Mouse (Mus musculus) brown adipose tissue, adult 24 weeks (tissue): ENCODE results near the gene Kdm5d. TPM values are rescaled to one million over a fixed set of nuclear protein-coding genes. Genes with fewer than 3 reads are reported as not detected.

Experiments
- H3K27ac ChIP-seq: fragments of 200-500 bp; replicated peaks from 2 replicates; pipeline ENCODE4 v1.5.1; 2012; ENCODE audit warnings: low read depth, mild to moderate bottlenecking, low read length
- H3K4me1 ChIP-seq: fragments of 200-500 bp; 2 replicates; pipeline ENCODE4 v1.6.1; 2012; ENCODE audit warnings: low read length, mixed read lengths; ENCODE audit not compliant: control insufficient read depth, insufficient read depth, insufficient read length
- H3K4me3 ChIP-seq: fragments of 200-500 bp; 2 replicates; pipeline ENCODE4 v1.5.1; 2012; ENCODE audit warnings: low read depth, mild to moderate bottlenecking, low read length, moderate library complexity; ENCODE audit not compliant: insufficient read depth
- polyA plus RNA-seq: library from polyadenylated mRNA; stranded (reverse); fragments of >200 nt; gene quantifications from 2 replicates; pipeline ENCODE4 v1.2.4, GENCODE M21; 2012; ENCODE audit not compliant: missing spikeins, insufficient read depth, insufficient read length

The Kdm5d gene
- polyA plus RNA-seq: 5.8 and 7.7 TPM in 2 replicates

DNA sequence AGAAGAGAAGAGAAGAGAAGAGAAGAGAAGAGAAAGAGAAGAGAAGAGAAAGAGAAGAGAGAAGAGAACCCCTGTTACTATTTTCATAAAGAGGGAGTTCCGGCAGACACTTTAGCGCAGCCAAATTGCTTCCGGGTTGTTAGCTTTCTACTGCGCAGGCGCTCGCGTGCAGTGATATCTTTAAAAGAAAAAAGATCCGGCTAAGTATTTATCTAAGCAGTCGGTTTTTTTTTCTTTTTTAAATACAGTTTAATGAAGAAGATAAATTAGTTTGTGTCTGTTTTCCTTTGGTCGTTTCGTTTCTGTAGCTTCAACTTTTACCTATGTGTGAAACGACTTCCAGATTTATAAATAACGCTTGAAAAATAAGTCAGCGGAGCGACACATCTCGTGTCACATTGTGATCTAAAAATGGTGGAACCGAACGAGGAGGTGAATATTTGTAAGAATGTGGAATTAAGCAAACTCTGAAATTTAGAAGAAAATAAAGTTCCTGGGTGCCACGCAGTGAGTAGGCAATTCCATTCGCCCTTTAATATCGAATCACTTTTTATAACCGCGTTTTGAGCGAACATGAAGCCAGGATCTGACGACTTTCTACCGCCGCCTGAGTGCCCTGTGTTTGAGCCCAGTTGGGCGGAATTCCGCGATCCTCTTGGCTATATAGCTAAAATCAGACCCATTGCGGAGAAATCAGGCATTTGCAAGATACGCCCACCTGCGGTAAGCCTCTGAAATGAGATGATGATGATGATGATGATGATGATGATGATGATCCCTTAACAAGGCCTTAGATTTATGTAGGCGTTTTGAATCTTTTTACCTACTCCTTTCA, at the start of gene Kdm5d:
Kdm5d (plus strand) TSS at position 396 of the 835 bp plus-strand sequence.
- Histone ChIP-seq H3K4me1 (no peaks in the 10 kb centered on the region), H3K4me3 (peak within 1 kb of the TSS; percentile 92), H3K27ac (peak within 1 kb of the TSS; percentile 93)

GRCm38 (mm10) chrY:872404-872803, 25.2 kb upstream of the Kdm5d start:
- no peak overlapping the region for H3K4me3 ChIP-seq
- H3K4me1 ChIP-seq: no peaks in the 10 kb centered on the region
- H3K27ac ChIP-seq: no peak overlapping the region

- no peak overlapping the region for H3K4me3 ChIP-seq
- no peaks in the 10 kb centered on the region for H3K4me1 ChIP-seq
Observed at GRCm38 (mm10) chrY:872855-873549, 24.6 kb upstream of the Kdm5d start.

More at GRCm38 (mm10) chrY:872855-873549, 24.6 kb upstream of the Kdm5d start:
- H3K27ac ChIP-seq: no peak overlapping the region

Other genes with a start within 250 kb of the Kdm5d start
- gene Zfy1, start 100.4 kb upstream of the Kdm5d start, polyA plus RNA-seq: not detected in 2 replicates
- gene Uba1y, start 79.1 kb upstream of the Kdm5d start, polyA plus RNA-seq: not detected in 2 replicates
- gene Eif2s3y, start 112.8 kb downstream of the Kdm5d start, polyA plus RNA-seq: 88.1 and 94.9 TPM in 2 replicates